Mouse (Mus musculus) stomach, embryonic 14.5 days (tissue): Measurements from ENCODE around the gene Tmem198. TPM values are rescaled to one million over a fixed set of nuclear protein-coding genes. Genes with fewer than 3 reads are reported as not detected.

Source experiments
- ATAC-seq: fragments of 200-750 bp; cut with Nextera tagmentation; 2 replicates; pipeline ENCODE4 v1.8.0; 2017; ENCODE audit warnings: low read depth, moderate TSS enrichment; ENCODE audit not compliant: insufficient number of reproducible peaks, insufficient read depth, low FRiP score
- H3K27ac ChIP-seq: fragments of 300-500 bp; sonication (generic); 2 replicates; pipeline ENCODE4 v1.5.1; 2014; ENCODE audit warnings: mild to moderate bottlenecking, low read length, moderate library complexity, mixed read lengths
- H3K27me3 ChIP-seq: fragments of 300-500 bp; sonication (generic); 2 replicates; pipeline ENCODE4 v1.6.1; 2014; ENCODE audit warnings: low read length, control low read depth, mixed read lengths; ENCODE audit not compliant: control insufficient read depth, insufficient read depth
- H3K36me3 ChIP-seq: fragments of 300-500 bp; sonication (generic); 2 replicates; pipeline ENCODE4 v1.6.1; 2014; ENCODE audit warnings: mild to moderate bottlenecking, control low read depth, low read length, moderate library complexity, mixed read lengths; ENCODE audit not compliant: control insufficient read depth, insufficient read depth
- H3K4me1 ChIP-seq: fragments of 300-500 bp; sonication (generic); 2 replicates; pipeline ENCODE4 v1.6.1; 2014; ENCODE audit warnings: low read length, control low read depth, mixed read lengths; ENCODE audit not compliant: control insufficient read depth, insufficient read depth
- H3K4me2 ChIP-seq: fragments of 300-500 bp; sonication (generic); replicated peaks from 2 replicates; pipeline ENCODE4 v1.6.1; 2014; ENCODE audit warnings: low read depth, low read length, control low read depth
- H3K4me3 ChIP-seq: fragments of 300-500 bp; sonication (generic); 2 replicates; pipeline ENCODE4 v1.5.1; 2014; ENCODE audit warnings: low read depth, low read length, control low read depth
- H3K9ac ChIP-seq: fragments of 300-500 bp; sonication (generic); replicated peaks from 2 replicates; pipeline ENCODE4 v1.6.1; 2014; ENCODE audit warnings: low read depth, mild to moderate bottlenecking, control low read depth, low read length, moderate library complexity, mixed read lengths
- H3K9me3 ChIP-seq: fragments of 300-500 bp; sonication (generic); 2 replicates; pipeline ENCODE4 v1.6.1; 2016; ENCODE audit warnings: low read depth, low read length, control low read depth; ENCODE audit not compliant: control insufficient read depth
- WGBS: fragments of 180-500 bp; shearing (Covaris S2); extraction: QIAGEN DNeasy Blood & Tissue Kit; methylation state at CpG from one replicate; pipeline ENCODE4 v1.1.7; 2014; 5-methylcytosine and 5-hydroxymethylcytosine counted together
- polyA plus RNA-seq: library from polyadenylated mRNA; unstranded; fragments of >200 nt; fragmentation: Nextera tagmentation; extraction: Ambion mirVana; gene quantifications from 2 replicates; pipeline ENCODE4 v1.2.1, GENCODE M21; 2014

Tmem198 gene
- polyA plus RNA-seq, 1 experiment from 2014 or later, result 1.6 TPM

DNA sequence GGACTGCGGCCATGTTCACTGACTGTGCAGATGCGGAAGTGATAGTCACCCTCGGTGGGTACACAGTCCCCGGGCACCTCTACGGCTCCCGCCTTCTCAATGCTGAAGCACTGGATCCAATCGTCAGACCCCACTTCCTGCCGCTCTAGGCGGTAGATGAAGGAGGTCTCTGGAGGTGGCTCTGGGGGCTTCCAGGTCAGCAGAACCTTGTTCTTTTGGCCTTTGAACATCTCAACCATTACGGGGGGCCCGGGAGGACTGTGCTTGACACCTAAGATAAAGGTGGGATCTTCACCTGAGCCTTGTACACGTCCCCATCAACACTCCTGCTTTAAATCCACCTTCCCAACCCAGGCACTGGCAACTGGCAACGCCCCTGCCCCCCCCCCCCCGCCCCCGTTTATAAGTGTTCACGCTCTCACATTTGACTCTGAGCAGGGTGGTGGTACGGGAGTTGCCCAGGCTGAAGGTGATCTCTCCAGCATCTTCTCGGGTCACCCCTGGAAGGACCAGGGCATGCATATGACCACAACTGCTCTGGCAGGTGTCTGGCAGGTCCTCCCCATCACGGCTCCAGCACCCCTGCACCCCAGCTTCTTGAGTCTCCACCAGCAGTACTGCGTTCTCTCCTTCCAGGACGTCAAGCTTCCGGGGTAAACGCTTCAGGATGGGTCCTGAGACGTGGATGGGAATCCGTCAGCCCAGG lies 23.8 kb downstream of the Tmem198 start:
- Histone ChIP-seq H3K27ac (no peak overlapping the region), H3K9me3 (no peaks in the 10 kb centered on the region), H3K4me2 (no peak overlapping the region), H3K4me1 (peaks cover 17% of the 10 kb centered on the region), H3K4me3 (no peak overlapping the region), H3K36me3 (peaks cover 51% of the 10 kb centered on the region), H3K27me3 (no peaks in the 10 kb centered on the region), H3K9ac (no peak overlapping the region)
- ATAC-seq, result no peak
- 88% methylated on average over 25 of the region's 25 CpGs for WGBS

DNA sequence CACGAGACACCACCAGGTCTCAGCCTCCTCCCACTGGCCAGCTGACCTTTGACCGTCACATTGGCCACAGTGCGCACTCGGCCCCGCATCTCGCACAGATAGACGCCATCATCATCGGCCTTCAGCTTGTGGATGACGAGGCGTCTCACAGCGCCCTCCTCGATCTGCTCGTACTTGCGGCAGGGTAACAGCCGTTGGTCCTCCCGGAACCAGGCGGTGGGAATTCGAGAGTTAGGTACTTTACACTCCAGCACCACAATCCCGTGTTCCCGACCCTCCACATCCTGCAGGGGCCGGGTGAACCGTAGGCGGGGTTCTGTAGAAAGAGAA lies 24.3 kb downstream of the Tmem198 start:
- Histone ChIP-seq H3K36me3 (peaks cover 45% of the 10 kb centered on the region), H3K27me3 (no peaks in the 10 kb centered on the region), H3K4me3 (no peak overlapping the region), H3K9ac (no peak overlapping the region), H3K4me1 (peaks cover 17% of the 10 kb centered on the region), H3K27ac (no peak overlapping the region), H3K4me2 (peak overlapping the region; percentile 97; the same call in 1 of the 2 replicates), H3K9me3 (no peaks in the 10 kb centered on the region)
- WGBS, result 63% methylated on average over 23 of the region's 23 CpGs
- no peak for ATAC-seq

DNA sequence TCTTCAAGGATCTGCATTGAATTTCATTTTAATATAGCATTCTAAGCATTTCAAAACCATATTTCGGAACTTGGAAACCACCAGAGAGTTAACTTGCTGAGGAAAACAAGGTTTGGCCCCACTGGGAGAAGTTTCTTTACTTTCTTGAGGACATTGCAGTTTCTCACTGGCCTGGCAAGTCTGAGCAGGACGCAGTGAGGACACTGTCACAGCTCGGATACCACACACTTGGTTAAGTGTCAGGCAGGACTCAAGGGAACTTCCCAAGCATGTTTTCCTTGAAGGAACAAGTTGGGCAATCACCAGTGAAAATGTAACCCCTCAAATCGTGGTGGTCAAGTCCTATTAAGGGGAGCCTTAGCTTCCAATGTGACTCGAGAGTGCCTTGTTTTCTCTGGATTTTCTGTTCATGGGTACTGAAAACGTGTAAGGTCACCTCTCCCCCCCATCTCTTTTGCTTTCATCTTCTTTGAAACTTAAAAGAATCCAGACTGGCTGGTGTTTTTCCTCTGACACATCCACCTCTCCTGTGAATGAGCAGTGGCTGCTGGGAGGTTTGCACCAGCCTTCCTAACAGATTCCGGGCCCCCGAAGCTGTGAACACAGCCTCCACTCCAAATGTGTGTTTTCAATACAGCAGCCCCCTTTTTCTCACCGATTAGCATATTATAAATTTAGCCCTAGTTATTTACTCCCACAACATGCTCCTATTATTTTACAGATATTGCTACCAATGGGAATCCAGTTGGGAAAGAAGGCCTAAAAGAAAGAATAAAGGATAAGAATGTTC lies 25.1 kb downstream of the Tmem198 start:
- H3K4me1 ChIP-seq, result peaks cover 17% of the 10 kb centered on the region
- peaks cover 37% of the 10 kb centered on the region for H3K36me3 ChIP-seq
- H3K27ac ChIP-seq, result peak overlapping the region; percentile 99; the same call in 1 of the 2 replicates
- peak overlapping the region; percentile 96 for H3K4me3 ChIP-seq
- H3K9me3 ChIP-seq, result no peaks in the 10 kb centered on the region
- no peaks in the 10 kb centered on the region for H3K27me3 ChIP-seq
- peak overlapping the region; percentile 97 for H3K4me2 ChIP-seq
- peak overlapping the region; percentile 99 for H3K9ac ChIP-seq
- no peak for ATAC-seq
- WGBS, result 53% methylated on average over 9 of the region's 9 CpGs

DNA sequence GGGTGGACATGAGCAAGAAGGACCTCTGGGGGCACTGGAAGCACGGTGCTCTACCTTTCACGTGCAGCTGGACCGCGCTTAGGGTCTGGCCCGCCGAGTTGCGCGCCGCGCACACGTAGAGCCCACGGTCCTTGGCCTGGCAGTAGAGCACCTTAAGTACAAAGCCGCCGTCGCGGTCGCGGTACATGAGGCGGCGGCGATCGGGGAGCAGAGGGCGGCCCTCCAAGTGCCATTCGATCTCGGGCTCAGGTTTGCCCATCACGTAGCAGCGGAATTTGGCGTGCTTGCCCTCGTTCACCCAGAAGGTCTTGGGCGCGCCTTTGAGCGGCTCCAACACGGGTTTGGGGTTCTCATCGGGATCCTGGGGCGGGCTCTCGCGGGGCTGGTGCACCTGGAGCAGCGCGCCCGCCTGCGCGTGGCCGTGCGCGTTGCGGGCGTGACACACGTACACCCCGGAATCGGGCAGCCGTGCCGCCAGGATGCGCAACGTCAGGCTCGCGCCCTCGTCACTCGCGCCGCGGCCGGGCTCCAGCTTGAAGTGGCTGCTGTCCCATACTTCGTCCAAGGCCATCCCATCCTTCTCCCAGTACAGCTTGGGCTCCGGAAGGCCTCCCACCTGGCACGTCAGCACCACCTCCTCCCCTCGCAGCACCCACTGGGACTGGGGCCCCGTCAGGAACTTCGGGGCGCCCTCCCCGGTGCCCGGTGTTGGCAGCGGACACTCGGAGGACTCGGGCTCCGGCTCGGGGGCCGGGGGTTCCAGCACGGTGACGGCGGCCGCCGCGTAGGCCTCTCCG lies 26.0 kb downstream of the Tmem198 start:
- Histone ChIP-seq H3K4me1 (peaks cover 18% of the 10 kb centered on the region), H3K4me3 (peak overlapping the region; percentile 96), H3K4me2 (peak overlapping the region; percentile 97), H3K27ac (peak overlapping the region; percentile 99), H3K27me3 (no peaks in the 10 kb centered on the region), H3K36me3 (peaks cover 29% of the 10 kb centered on the region), H3K9me3 (no peaks in the 10 kb centered on the region), H3K9ac (peak overlapping the region; percentile 99)
- ATAC-seq, result peak; percentile 43
- under 1% methylated on average over 84 of the region's 84 CpGs for WGBS

DNA sequence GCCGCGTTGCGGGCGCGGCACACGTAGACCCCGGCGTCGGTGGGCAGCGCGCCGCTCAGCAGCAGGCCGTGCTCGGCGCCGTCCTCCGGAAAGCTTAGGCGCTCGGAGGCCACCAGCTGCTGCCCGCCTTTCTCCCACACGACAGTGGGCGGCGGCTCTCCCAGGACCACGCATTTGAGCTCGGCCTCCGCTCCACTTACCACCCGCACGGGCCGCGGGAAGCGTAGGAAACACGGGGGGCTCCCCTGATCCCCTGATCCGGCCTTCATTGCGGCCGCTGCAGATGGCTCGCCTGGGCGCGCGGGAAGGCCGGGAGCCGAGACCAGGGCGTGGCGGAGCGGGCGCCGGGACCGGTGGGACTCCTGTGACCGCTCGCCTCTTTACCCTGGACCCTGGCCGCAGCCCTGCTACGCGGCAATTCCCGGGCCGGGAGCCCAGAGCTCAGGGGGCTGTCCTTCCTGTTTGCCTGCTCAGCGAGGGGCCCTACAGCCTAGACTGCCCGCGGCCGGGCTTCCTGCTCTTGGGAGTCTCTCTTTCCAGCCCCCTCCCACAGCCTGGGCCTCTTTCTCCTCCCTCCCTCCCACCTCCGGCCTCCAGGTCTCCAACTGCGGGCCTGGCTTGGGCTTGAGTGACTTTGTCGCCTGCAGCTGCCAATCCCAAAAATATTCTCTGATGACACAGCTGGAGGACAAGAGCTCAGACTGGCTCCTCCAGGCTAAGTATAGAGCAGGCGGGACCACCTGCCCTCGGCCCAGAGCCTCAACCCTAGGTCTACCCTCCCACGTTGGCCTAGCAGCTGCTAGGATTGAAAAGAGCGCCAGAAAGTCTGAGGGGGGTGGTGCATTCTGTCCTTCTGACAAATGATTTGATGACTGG lies 26.9 kb downstream of the Tmem198 start, which contains the start of gene Obsl1:
Gene Obsl1 (minus strand): TSS at position 497 of the 876 bp plus-strand sequence.
- Histone ChIP-seq H3K36me3 (peaks cover 20% of the 10 kb centered on the region), H3K9me3 (no peaks in the 10 kb centered on the region), H3K9ac (peak within 1 kb of the TSS; percentile 99), H3K27ac (peak within 1 kb of the TSS; percentile 99), H3K27me3 (no peaks in the 10 kb centered on the region), H3K4me1 (peaks cover 27% of the 10 kb centered on the region), H3K4me2 (peak within 1 kb of the TSS; percentile 97), H3K4me3 (peak within 1 kb of the TSS; percentile 96)
- peak; percentile 93 for ATAC-seq
- WGBS, result under 1% methylated on average over 65 of the region's 65 CpGs

DNA sequence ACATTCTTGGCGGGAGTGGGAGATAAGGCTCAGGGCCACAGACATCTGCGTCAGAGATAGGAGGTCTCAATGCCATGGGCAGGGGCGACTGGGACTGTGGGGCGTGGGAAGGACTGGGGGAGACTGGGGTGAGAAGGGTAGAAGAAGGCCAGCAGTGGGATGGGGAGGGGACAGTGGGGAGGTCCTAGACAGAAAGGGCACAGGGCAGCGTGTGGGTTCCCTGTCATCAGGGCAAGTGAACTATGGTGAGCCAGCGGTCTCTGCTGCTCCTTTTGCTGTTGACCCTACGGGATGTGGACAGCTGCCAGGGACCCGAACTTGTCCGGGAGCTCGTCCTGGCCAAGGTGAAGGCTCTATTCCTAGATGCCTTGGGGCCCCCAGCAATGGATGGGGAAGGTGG lies 27.7 kb downstream of the Tmem198 start, which contains the start of gene Inha:
Gene Inha (plus strand): TSS at position 72 of the 400 bp plus-strand sequence.
- Histone ChIP-seq H3K4me2 (peak within 1 kb of the TSS; percentile 97), H3K4me3 (peak within 1 kb of the TSS; percentile 96), H3K9ac (peak within 1 kb of the TSS; percentile 99), H3K9me3 (no peaks in the 10 kb centered on the region), H3K27me3 (no peaks in the 10 kb centered on the region), H3K36me3 (peaks cover 13% of the 10 kb centered on the region), H3K27ac (peak within 1 kb of the TSS; percentile 99), H3K4me1 (peaks cover 32% of the 10 kb centered on the region)
- no peak for ATAC-seq
- 46% methylated on average over 10 of the region's 10 CpGs for WGBS

DNA sequence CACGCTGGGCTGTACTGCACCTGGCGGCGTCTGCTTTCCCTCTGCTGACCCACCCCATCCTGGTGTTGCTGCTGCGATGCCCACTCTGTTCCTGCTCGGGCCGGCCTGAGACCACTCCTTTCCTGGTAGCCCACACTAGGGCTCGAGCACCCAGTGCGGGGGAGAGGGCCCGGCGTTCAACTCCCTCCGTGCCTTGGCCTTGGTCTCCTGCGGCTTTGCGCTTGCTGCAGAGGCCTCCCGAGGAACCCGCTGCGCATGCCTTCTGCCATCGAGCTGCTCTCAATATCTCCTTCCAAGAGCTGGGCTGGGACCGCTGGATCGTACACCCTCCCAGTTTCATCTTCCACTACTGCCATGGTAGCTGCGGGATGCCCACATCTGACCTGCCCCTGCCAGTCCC lies 30.3 kb downstream of the Tmem198 start:
- Histone ChIP-seq H3K4me1 (peaks cover 24% of the 10 kb centered on the region), H3K4me2 (no peak overlapping the region), H3K9me3 (no peaks in the 10 kb centered on the region), H3K4me3 (no peak overlapping the region), H3K27ac (no peak overlapping the region; the same call in 1 of the 2 replicates), H3K27me3 (no peaks in the 10 kb centered on the region), H3K36me3 (no peaks in the 10 kb centered on the region), H3K9ac (no peak overlapping the region)
- no peak for ATAC-seq
- WGBS, result 59% methylated on average over 20 of the region's 20 CpGs
